Mouse (Mus musculus): ENCODE measurements around the gene Rasal1. TPM values are rescaled to one million over a fixed set of nuclear protein-coding genes. Genes with fewer than 3 reads are reported as not detected.

Gene Rasal1
- polyA plus RNA-seq, 1 experiment from 2014 or later, result 1.0 TPM

DNA sequence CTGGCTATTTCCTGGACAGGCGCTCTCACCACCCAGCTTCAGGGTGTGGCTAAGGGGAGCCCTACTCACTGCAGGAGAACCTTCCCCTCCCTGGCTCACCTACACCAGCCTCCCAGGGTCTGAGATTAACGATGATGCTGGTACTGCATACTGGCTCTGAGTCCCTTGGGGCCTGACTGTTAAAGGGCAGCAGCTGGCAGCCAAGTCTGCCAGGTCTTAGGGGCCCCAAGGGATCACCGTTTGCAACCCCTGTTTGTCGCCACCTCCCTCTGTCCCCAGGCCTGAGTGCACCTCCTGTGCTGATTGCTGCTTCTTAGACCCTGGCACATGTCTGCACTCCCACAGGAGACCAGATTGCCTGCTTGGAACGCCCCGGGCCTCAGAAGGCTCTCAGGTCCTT lies 55.8 kb downstream of the Rasal1 start:
- H3K9ac ChIP-seq, result no peak overlapping the region
- H3K4me2 ChIP-seq, result no peak overlapping the region
- H3K9me3 ChIP-seq, result no peaks in the 10 kb centered on the region
- H3K4me1 ChIP-seq, result peaks cover 68% of the 10 kb centered on the region
- WGBS, result 41% methylated on average over 6 of the region's 6 CpGs
- H3K36me3 ChIP-seq (replicated peaks), result no peaks in the 10 kb centered on the region
- H3K27ac ChIP-seq, result no peak overlapping the region
- no peak overlapping the region for H3K4me3 ChIP-seq
- H3K27me3 ChIP-seq (replicated peaks), result no peaks in the 10 kb centered on the region
- no peak for ATAC-seq (replicated peaks)

- no peak overlapping the region for H3K27ac ChIP-seq
- H3K27me3 ChIP-seq (replicated peaks), result no peaks in the 10 kb centered on the region
- peak overlapping the region; percentile 17 for H3K4me3 ChIP-seq
- no peaks in the 10 kb centered on the region for H3K9me3 ChIP-seq
- no peak for ATAC-seq (replicated peaks)
- H3K4me1 ChIP-seq, result peaks cover 66% of the 10 kb centered on the region
- H3K36me3 ChIP-seq (replicated peaks), result no peaks in the 10 kb centered on the region
- H3K9ac ChIP-seq, result 0 out of 2 replicates have a peak overlapping the region, but pooled peaks have one; percentile 12
- H3K4me2 ChIP-seq, result peak overlapping the region; percentile 95
- WGBS, result 2% methylated on average over 16 of the region's 16 CpGs
Measured at GRCm38 (mm10) chr5:120706541-120706940, 57.9 kb downstream of the Rasal1 start.

DNA sequence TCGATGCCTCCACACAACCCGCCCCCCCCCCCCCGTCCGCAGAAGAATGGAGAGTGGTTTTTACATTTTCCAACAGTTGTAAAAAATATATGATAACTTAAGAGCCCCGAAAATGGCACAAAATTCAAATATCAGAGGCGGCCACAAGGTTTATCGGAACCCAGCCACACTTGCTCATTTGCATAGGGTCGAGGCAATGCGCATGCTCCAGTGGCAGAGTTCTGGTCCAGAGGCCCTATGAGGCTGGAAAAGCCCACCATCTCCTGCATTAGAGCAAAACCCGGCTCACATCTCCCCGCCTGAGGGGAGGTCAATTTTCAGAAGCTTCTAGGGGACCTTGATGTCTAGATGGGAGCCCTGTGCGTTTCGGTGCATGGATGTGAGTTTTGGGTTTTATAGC lies 58.4 kb downstream of the Rasal1 start:
- no peak overlapping the region for H3K27ac ChIP-seq
- 0 out of 2 replicates have a peak overlapping the region, but pooled peaks have one; percentile 12 for H3K9ac ChIP-seq
- H3K9me3 ChIP-seq, result no peaks in the 10 kb centered on the region
- 31% methylated on average over 13 of the region's 13 CpGs for WGBS
- H3K4me3 ChIP-seq, result peak overlapping the region; percentile 17
- peaks cover 69% of the 10 kb centered on the region for H3K4me1 ChIP-seq
- H3K27me3 ChIP-seq (replicated peaks), result no peaks in the 10 kb centered on the region
- no peaks in the 10 kb centered on the region for H3K36me3 ChIP-seq (replicated peaks)
- peak overlapping the region; percentile 95 for H3K4me2 ChIP-seq
- no peak for ATAC-seq (replicated peaks)

GRCm38 (mm10) chr5:120710161-120710825 lies 61.7 kb downstream of the Rasal1 start:
- 1% methylated on average over 40 of the region's 40 CpGs for WGBS
- H3K36me3 ChIP-seq (replicated peaks), result no peaks in the 10 kb centered on the region
- no peaks in the 10 kb centered on the region for H3K27me3 ChIP-seq (replicated peaks)
- peak overlapping the region; percentile 98 for H3K9ac ChIP-seq
- peaks cover 71% of the 10 kb centered on the region for H3K4me1 ChIP-seq
- H3K4me2 ChIP-seq, result peak overlapping the region; percentile 95
- peak overlapping the region; percentile 77 for H3K4me3 ChIP-seq
- no peaks in the 10 kb centered on the region for H3K9me3 ChIP-seq
- peak overlapping the region; percentile 88 for H3K27ac ChIP-seq
- ATAC-seq (replicated peaks), result peak; percentile 38

GRCm38 (mm10) chr5:120710826-120711248 lies 62.2 kb downstream of the Rasal1 start:
- H3K9me3 ChIP-seq, result no peaks in the 10 kb centered on the region
- peak overlapping the region; percentile 98 for H3K9ac ChIP-seq
- WGBS, result under 1% methylated on average over 34 of the region's 34 CpGs
- peak overlapping the region; percentile 95 for H3K4me2 ChIP-seq
- ATAC-seq (replicated peaks), result peak; percentile 26
- peak overlapping the region; percentile 77 for H3K4me3 ChIP-seq
- no peaks in the 10 kb centered on the region for H3K27me3 ChIP-seq (replicated peaks)
- no peaks in the 10 kb centered on the region for H3K36me3 ChIP-seq (replicated peaks)
- peak overlapping the region; percentile 88 for H3K27ac ChIP-seq
- peaks cover 66% of the 10 kb centered on the region for H3K4me1 ChIP-seq

GRCm38 (mm10) chr5:120711416-120711815 lies 62.8 kb downstream of the Rasal1 start:
- H3K9me3 ChIP-seq, result no peaks in the 10 kb centered on the region
- peak; percentile 46 for ATAC-seq (replicated peaks)
- 0% methylated on average over 43 of the region's 43 CpGs for WGBS
- H3K27me3 ChIP-seq (replicated peaks), result no peaks in the 10 kb centered on the region
- peak overlapping the region; percentile 98 for H3K9ac ChIP-seq
- H3K27ac ChIP-seq, result peak overlapping the region; percentile 88
- peak overlapping the region; percentile 95 for H3K4me2 ChIP-seq
- no peaks in the 10 kb centered on the region for H3K36me3 ChIP-seq (replicated peaks)
- peak overlapping the region; percentile 77 for H3K4me3 ChIP-seq
- peaks cover 60% of the 10 kb centered on the region for H3K4me1 ChIP-seq

DNA sequence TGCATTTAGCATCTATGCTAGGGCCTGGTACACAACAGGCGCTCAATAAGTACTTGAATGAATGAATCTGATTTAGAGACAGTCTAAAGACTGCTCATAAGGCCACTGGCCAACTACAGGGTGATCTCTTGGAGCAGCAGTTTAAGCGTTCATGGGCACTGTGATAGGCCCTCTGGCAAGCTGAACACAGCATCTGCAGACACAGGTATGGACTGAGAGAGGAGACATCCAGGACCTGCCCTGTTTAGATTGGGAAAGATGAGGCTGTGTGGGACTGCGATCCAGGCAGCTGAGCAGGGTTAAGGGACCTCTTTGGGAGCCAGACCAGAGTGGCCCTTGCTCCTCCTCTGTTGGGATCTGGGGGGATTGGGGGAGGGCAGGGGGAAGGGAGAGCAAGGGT lies 63.2 kb downstream of the Rasal1 start, which contains the start of gene Dtx1:
TSS of gene Dtx1 (minus strand) at position 101 of the 400 bp plus-strand sequence.
- no peak for ATAC-seq (replicated peaks)
- Histone ChIP-seq H3K9ac (peak within 1 kb of the TSS; percentile 98), H3K27me3 (replicated peaks) (no peaks in the 10 kb centered on the region), H3K36me3 (replicated peaks) (no peaks in the 10 kb centered on the region), H3K27ac (peak within 1 kb of the TSS; percentile 88), H3K9me3 (no peaks in the 10 kb centered on the region), H3K4me1 (peaks cover 56% of the 10 kb centered on the region), H3K4me2 (peak within 1 kb of the TSS; percentile 95), H3K4me3 (peak within 1 kb of the TSS; percentile 77)
- WGBS, result 31% methylated on average over 3 of the region's 3 CpGs

GRCm38 (mm10) chr5:120712721-120713120 lies 64.1 kb downstream of the Rasal1 start:
- H3K9ac ChIP-seq, result no peak overlapping the region
- peaks cover 47% of the 10 kb centered on the region for H3K4me1 ChIP-seq
- H3K4me3 ChIP-seq, result no peak overlapping the region
- WGBS, result 61% methylated on average over 8 of the region's 8 CpGs
- no peak overlapping the region for H3K27ac ChIP-seq
- no peaks in the 10 kb centered on the region for H3K36me3 ChIP-seq (replicated peaks)
- no peak overlapping the region for H3K4me2 ChIP-seq
- H3K9me3 ChIP-seq, result no peaks in the 10 kb centered on the region
- ATAC-seq (replicated peaks), result no peak
- H3K27me3 ChIP-seq (replicated peaks), result no peaks in the 10 kb centered on the region

DNA sequence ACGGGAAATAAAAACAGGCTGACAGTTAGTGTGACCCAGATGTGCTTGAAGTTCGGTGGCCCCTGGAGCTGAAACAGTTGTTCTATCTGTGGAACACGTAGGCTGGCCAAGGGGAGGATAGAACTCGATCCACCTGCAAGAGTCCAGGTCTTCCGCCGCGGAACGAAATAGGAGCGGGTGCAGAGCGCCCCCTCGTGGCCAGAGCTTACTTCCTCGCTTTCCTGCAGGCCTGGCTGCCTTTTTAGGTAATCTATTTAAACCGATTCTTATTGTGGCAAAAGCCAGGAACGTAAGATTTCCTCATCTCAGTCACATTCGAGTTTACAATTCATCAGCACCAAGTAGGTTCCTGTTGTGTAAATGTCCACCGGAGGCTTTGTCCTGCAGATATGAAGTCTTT lies 65.7 kb downstream of the Rasal1 start:
- no peak overlapping the region for H3K27ac ChIP-seq
- H3K9me3 ChIP-seq, result no peaks in the 10 kb centered on the region
- no peak for ATAC-seq (replicated peaks)
- no peak overlapping the region for H3K9ac ChIP-seq
- H3K27me3 ChIP-seq (replicated peaks), result no peaks in the 10 kb centered on the region
- H3K4me3 ChIP-seq, result no peak overlapping the region
- no peak overlapping the region for H3K4me2 ChIP-seq
- WGBS, result 2% methylated on average over 16 of the region's 16 CpGs
- peaks cover 31% of the 10 kb centered on the region for H3K4me1 ChIP-seq
- no peaks in the 10 kb centered on the region for H3K36me3 ChIP-seq (replicated peaks)

DNA sequence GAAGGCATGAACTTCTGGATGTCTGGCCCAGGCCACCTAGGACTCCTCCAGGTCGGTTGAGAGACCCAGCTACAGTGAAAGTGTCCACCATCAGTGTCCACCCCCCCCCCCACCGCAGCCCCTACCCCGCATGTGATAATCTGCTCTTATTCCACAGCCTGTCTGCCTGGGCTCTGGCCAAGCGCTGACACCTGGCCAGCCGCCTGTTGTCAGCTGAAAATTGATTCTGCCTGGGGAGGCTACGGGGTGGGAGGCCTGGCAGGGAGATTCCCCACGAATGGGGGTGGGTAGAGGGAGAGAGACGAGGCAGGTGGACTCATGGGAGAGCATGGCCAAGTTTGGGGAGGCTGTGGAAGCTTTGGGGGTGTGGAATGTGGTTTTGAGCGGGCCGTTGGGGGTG lies 68.5 kb downstream of the Rasal1 start:
- 73% methylated on average over 10 of the region's 10 CpGs for WGBS
- H3K4me3 ChIP-seq, result no peak overlapping the region
- no peaks in the 10 kb centered on the region for H3K27me3 ChIP-seq (replicated peaks)
- ATAC-seq (replicated peaks), result no peak
- H3K36me3 ChIP-seq (replicated peaks), result no peaks in the 10 kb centered on the region
- peaks cover 11% of the 10 kb centered on the region for H3K4me1 ChIP-seq
- no peaks in the 10 kb centered on the region; the same call in 1 of the 2 replicates for H3K9me3 ChIP-seq
- no peak overlapping the region for H3K4me2 ChIP-seq
- H3K27ac ChIP-seq, result no peak overlapping the region
- no peak overlapping the region for H3K9ac ChIP-seq

GRCm38 (mm10) chr5:120718600-120719378 lies 70.2 kb downstream of the Rasal1 start:
- no peaks in the 10 kb centered on the region; the same call in 1 of the 2 replicates for H3K9me3 ChIP-seq
- H3K4me1 ChIP-seq, result peaks cover 6% of the 10 kb centered on the region; the same call in 1 of the 2 replicates
- H3K27me3 ChIP-seq (replicated peaks), result no peaks in the 10 kb centered on the region
- H3K4me2 ChIP-seq, result no peak overlapping the region
- no peaks in the 10 kb centered on the region for H3K36me3 ChIP-seq (replicated peaks)
- WGBS, result 48% methylated on average over 15 of the region's 15 CpGs
- no peak overlapping the region for H3K9ac ChIP-seq
- ATAC-seq (replicated peaks), result no peak
- H3K27ac ChIP-seq, result no peak overlapping the region
- no peak overlapping the region for H3K4me3 ChIP-seq

DNA sequence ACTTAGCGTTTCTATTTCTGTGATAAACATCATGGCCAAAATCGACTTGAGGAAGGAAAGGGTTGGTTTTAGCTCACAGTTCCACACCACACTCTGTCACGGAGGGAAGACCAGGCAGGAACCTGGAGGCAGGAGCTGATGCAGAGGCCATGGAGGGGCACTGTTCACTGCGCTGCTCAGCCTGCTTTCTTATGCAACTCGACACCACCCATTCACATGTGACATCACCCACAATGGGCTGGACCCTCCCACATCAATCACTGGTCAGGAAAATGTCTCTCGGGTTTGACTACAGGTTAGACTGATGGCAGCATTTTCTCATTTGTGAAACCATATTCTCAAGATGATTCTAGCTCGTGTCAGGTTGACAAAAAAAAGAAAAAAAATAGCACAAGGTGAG lies 72.4 kb downstream of the Rasal1 start:
- Histone ChIP-seq H3K4me1 (no peaks in the 10 kb centered on the region), H3K27ac (no peak overlapping the region), H3K4me3 (no peak overlapping the region), H3K9me3 (no peaks in the 10 kb centered on the region; the same call in 1 of the 2 replicates), H3K9ac (no peak overlapping the region), H3K36me3 (replicated peaks) (no peaks in the 10 kb centered on the region), H3K4me2 (no peak overlapping the region), H3K27me3 (replicated peaks) (no peaks in the 10 kb centered on the region)
- ATAC-seq (replicated peaks), result no peak
- 63% methylated on average over 7 of the region's 7 CpGs for WGBS
